Mouse (Mus musculus) testis, adult 10 weeks (tissue): Measurements from ENCODE around the gene BC049730. TPM values are rescaled to one million over a fixed set of nuclear protein-coding genes. Genes with fewer than 3 reads are reported as not detected.

Experiments used
- polyA plus RNA-seq: library from polyadenylated mRNA; stranded (reverse); fragments of 350-450 nt; fragmentation: Illumina TruSeq; extraction: RNeasy Lipid Tissue Mini Kit (QIAGEN cat#74804); gene quantifications from one replicate; pipeline ENCODE4 v1.2.3, GENCODE M21; 2014; ENCODE audit warnings: low read depth, low replicate concordance

BC049730 gene
- 132 TPM for polyA plus RNA-seq

GRCm38 (mm10) chr7:24708832-24709292 lies at the start of gene BC049730:
Gene BC049730 (plus strand): TSS chr7:24709242.

GRCm38 (mm10) chr7:24676575-24676974 lies 32.5 kb upstream of the BC049730 start, which contains the start of gene Tex101:
Gene Tex101 (minus strand): TSS chr7:24676675.

DNA sequence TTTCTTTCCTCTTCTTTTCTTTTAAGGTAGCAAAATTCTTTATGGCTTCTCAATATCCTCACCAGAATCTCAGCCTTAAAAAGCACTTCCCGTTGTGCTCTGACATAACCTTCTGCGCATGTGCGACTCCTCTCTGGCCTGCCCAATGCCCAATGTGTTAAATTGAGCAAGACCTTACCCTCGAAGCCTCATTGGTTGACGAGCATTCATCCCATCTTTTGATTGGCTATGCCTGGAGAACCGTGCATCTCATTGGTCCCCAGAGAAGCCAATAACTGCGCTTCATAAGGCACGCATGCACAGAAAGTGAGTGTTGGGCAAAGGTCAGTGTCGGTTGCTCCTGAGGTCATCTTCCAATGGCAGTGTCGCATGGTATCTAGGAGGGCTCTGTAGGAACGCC lies 17.8 kb downstream of the BC049730 start, which contains the start of gene Gm4763:
Gene Gm4763 (minus strand): TSS at position 101 of the 400 bp plus-strand sequence.

GRCm38 (mm10) chr7:24760211-24760610 lies 51.2 kb downstream of the BC049730 start, which contains the start of gene Cd177:
Gene Cd177 (minus strand): TSS chr7:24760311.

Other genes starting within 250 kb of the BC049730 start
- not detected for gene Plaur, start 246.8 kb upstream of the BC049730 start, polyA plus RNA-seq
- gene Cadm4, start 227.2 kb upstream of the BC049730 start, polyA plus RNA-seq = not detected
- gene Zfp428, start 202.2 kb upstream of the BC049730 start, polyA plus RNA-seq = 0.60 TPM
- 9.5 TPM for gene AC161166.1, start 196.8 kb upstream of the BC049730 start, polyA plus RNA-seq
- 1.2 TPM for gene Irgq, start 178.6 kb upstream of the BC049730 start, polyA plus RNA-seq
- gene Pinlyp, start 163.1 kb upstream of the BC049730 start, polyA plus RNA-seq = not detected
- 2.1 TPM for gene Xrcc1, start 163.0 kb upstream of the BC049730 start, polyA plus RNA-seq
- not detected for gene Ethe1, start 121.7 kb upstream of the BC049730 start, polyA plus RNA-seq
- not detected for gene Zfp575, start 121.6 kb upstream of the BC049730 start, polyA plus RNA-seq
- not detected for gene Phldb3, start 98.5 kb upstream of the BC049730 start, polyA plus RNA-seq
- not detected for gene Lypd3, start 72.7 kb upstream of the BC049730 start, polyA plus RNA-seq
- gene Tex101, start 32.6 kb upstream of the BC049730 start, polyA plus RNA-seq = 85.9 TPM
- gene Gm4763, start 17.7 kb downstream of the BC049730 start, polyA plus RNA-seq = 106 TPM
- not detected for gene Cd177, start 51.1 kb downstream of the BC049730 start, polyA plus RNA-seq
- 3.1 TPM for gene Ceacam10, start 68.0 kb downstream of the BC049730 start, polyA plus RNA-seq
- gene Gm9844, start 153.0 kb downstream of the BC049730 start, polyA plus RNA-seq = 1.0 TPM
- gene Lypd4, start 160.7 kb downstream of the BC049730 start, polyA plus RNA-seq = 180 TPM
- gene Dmrtc2, start 160.8 kb downstream of the BC049730 start, polyA plus RNA-seq = 21.6 TPM
- gene Rps19, start 175.1 kb downstream of the BC049730 start, polyA plus RNA-seq = 14.6 TPM
- not detected for gene Cd79a, start 188.1 kb downstream of the BC049730 start, polyA plus RNA-seq
- gene Arhgef1, start 193.7 kb downstream of the BC049730 start, polyA plus RNA-seq = 0.83 TPM
- gene Gm4881, start 235.3 kb downstream of the BC049730 start, polyA plus RNA-seq = not detected